Mouse (Mus musculus) left cerebral cortex, postnatal 10 days (tissue): Measurements from ENCODE around the gene Tnfrsf9. TPM values are rescaled to one million over a fixed set of nuclear protein-coding genes. Genes with fewer than 3 reads are reported as not detected.
"Not testable (repeated sequence)": the region's sequence is repeated elsewhere in the genome, so short reads cannot be mapped to it uniquely, and the experiment has no call there.

Experiments
- DNase-seq, 2 experiments: peaks; one replicate each; pipeline ENCODE4 v3.0.0; 2021 to 2022; ENCODE audit warnings: low spot score in 2 of 2, mixed read lengths in 1 of 2; ENCODE audit errors: extremely low spot score in 1 of 2
- intact Hi-C: fragments of 180-260 bp; cut with DNase I; formaldehyde crosslinking; loops from one replicate; pipeline ENCODE4 v1.15.1; 2025
- total RNA-seq, 2 experiments: library from RNA; stranded (reverse); gene quantifications; 2 replicates each; pipeline ENCODE4 v1.2.3; 2021

Gene Tnfrsf9
- total RNA-seq, 2 experiments from 2014 or later = 0.36 to 0.47 TPM

GRCm38 (mm10) chr4:150889955-150890315, 24.4 kb upstream of the Tnfrsf9 start:
- DNase-seq = peak in 1 of 2 experiments; percentile 74
- intact Hi-C loops = no loop called here

GRCm38 (mm10) chr4:150891308-150891707, 23.1 kb upstream of the Tnfrsf9 start:
- DNase-seq = no peak
- intact Hi-C loops = no loop called here

GRCm38 (mm10) chr4:150894718-150895501, 19.5 kb upstream of the Tnfrsf9 start:
- intact Hi-C loops = loop anchor here (5.0 kb wide), 1 partner anchor 43 kb away; the partner anchor contains the start of gene Errfi1
- no peak for DNase-seq

- DNase-seq = no peak
- intact Hi-C loops = loop anchor here (5.0 kb wide), 1 partner anchor 45 kb away; the partner anchor contains the start of gene Errfi1
These were observed 17.3 kb upstream of the Tnfrsf9 start for GRCm38 (mm10) chr4:150896896-150897624.

GRCm38 (mm10) chr4:150898716-150899365, 15.5 kb upstream of the Tnfrsf9 start:
- peak; percentile 40 to 62 for DNase-seq
- intact Hi-C loops = loop anchor here (5.0 kb wide), 1 partner anchor 47 kb away; the partner anchor contains the start of gene Errfi1

- no peak for DNase-seq
- intact Hi-C loops = no loop called here
These were observed 13.9 kb upstream of the Tnfrsf9 start for GRCm38 (mm10) chr4:150900486-150900885.

GRCm38 (mm10) chr4:150901651-150902050, 12.7 kb upstream of the Tnfrsf9 start:
- intact Hi-C loops = loop anchor here (1.0 kb wide), 1 partner anchor 245 kb away; no protein-coding TSS in a partner anchor
- peak; percentile 41 to 85 for DNase-seq

GRCm38 (mm10) chr4:150902062-150902461, 12.3 kb upstream of the Tnfrsf9 start:
- DNase-seq = no peak
- intact Hi-C loops = no loop called here

- intact Hi-C loops = no loop called here
- no peak for DNase-seq
These were observed 11.1 kb upstream of the Tnfrsf9 start for GRCm38 (mm10) chr4:150903091-150903742.

GRCm38 (mm10) chr4:150907099-150907498, 7.3 kb upstream of the Tnfrsf9 start:
- no peak for DNase-seq
- intact Hi-C loops = no loop called here

GRCm38 (mm10) chr4:150908512-150908911, 5.8 kb upstream of the Tnfrsf9 start:
- DNase-seq, intact Hi-C loops: not testable (repeated sequence)

- intact Hi-C loops = no loop called here
- DNase-seq = peak; percentile 95 to 99
These were observed 4.8 kb upstream of the Tnfrsf9 start for GRCm38 (mm10) chr4:150909451-150910156.

GRCm38 (mm10) chr4:150910164-150910951, 4.0 kb upstream of the Tnfrsf9 start:
- no peak for DNase-seq
- intact Hi-C loops = no loop called here

- intact Hi-C loops = no loop called here
- DNase-seq = no peak
These were observed 619 bp upstream of the Tnfrsf9 start for GRCm38 (mm10) chr4:150913743-150914142.

- no peak for DNase-seq
- intact Hi-C loops = no loop called here
These were observed 982 bp downstream of the Tnfrsf9 start for GRCm38 (mm10) chr4:150915181-150915906.

- intact Hi-C loops = no loop called here
- no peak for DNase-seq
These were observed 3.1 kb downstream of the Tnfrsf9 start for GRCm38 (mm10) chr4:150917336-150918027.
